Mouse (Mus musculus) spleen, postnatal 0 days (tissue): ENCODE results near the gene Slc25a1. TPM values are rescaled to one million over a fixed set of nuclear protein-coding genes. Genes with fewer than 3 reads are reported as not detected.

Experiments used
- polyA plus RNA-seq: library from polyadenylated mRNA; unstranded; fragments of >200 nt; fragmentation: Nextera tagmentation; extraction: Ambion mirVana; gene quantifications from 2 replicates; pipeline ENCODE4 v1.2.1, GENCODE M21; 2015

Slc25a1 gene
- 46.7 and 48.7 TPM in 2 replicates for polyA plus RNA-seq

DNA sequence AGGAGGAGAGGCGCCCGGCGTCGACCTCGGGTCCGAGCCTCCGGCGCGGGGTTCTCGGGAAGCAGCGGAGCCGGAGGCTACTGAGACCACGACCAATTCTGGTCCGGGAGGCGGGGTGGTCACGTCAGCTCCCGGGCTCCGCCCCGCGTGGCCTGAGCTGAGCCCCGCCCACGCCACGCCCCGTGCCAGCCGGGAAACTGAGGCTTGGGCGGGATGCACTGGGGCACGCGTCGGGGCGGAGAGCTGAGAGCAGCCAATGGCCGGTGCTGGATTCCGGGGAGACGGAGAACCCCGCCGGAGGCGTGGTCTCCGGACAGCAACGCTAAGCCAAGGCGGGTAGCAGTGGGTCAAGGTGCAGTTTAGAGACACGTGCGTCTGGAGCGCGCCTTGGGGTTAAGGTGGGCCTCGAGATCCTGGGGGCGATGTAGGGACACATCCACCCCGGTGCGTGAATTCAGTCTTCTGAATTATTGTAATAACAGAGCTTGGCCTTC is at the start of gene Slc25a1:
Slc25a1 (minus strand) TSS at position 133 of the 494 bp plus-strand sequence.

GRCm38 (mm10) chr16:17914307-17915249 is 13.4 kb downstream of the Slc25a1 start, which contains the start of gene Gsc2:
Gsc2 (minus strand) TSS chr16:17915059.

DNA sequence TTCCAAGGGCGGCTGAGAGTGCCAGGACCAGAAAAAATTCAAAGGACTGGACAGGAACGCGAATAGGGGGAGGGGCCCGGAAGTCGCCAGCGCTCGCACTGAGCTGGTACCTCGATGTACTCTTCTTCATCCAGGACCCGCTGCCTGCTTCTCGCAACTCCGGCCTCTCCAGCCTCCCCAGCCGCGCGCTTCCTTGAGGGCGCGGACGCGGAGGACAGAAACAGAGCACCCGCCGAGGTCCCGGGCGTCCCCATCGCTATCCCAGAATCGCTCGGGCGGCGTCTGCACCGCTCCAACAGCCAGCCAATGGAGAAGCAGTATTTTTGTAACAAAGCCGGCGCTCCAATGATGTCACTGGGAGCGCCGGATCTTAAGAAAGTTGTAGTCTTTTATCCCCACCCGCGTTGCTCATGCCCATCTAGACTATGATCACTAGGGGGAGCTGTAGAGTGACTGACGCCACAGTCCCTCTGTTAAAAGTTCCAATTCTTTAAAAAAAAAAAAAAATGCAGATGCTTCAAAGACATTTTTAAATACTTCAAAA is 16.9 kb downstream of the Slc25a1 start, which contains the start of gene Ess2:
Ess2 (minus strand) TSS at position 297 of the 544 bp plus-strand sequence.

GRCm38 (mm10) chr16:17898462-17898861 is 29.6 kb downstream of the Slc25a1 start, which contains the start of the genes Dgcr2 and Tssk2:
Dgcr2 (minus strand) TSS chr16:17898562.
Tssk2 (plus strand) TSS chr16:17898637.

DNA sequence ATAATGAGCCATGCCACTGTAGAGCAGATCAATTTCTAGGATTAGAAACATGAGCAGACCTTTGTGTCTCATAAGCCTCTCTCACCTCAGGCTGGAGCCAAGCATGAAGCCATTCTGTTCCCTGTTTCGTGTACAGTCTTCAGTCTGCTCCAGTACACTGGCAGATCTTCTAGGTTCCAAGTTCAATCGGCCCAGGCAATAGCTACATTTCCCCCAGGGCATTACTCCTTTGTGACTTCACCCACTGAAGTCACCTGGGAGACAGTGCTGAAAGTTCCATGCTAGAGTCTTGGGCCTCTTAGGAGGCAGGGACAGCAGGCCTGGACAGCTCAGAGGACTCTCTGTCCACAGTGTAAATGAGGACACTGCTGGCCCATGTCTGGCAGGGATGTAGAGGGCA is 34.1 kb downstream of the Slc25a1 start, which contains the start of gene Tssk1:
Tssk1 (plus strand) TSS at position 301 of the 400 bp plus-strand sequence.

GRCm38 (mm10) chr16:17891567-17891959 is 36.5 kb downstream of the Slc25a1 start, which contains the start of gene Gm20518:
Gm20518 (minus strand) TSS chr16:17891671.

Other genes with a start within 250 kb of the Slc25a1 start
- 22.2 and 23.2 TPM in 2 replicates for gene Med15, start 195.3 kb downstream of the Slc25a1 start, polyA plus RNA-seq
- 15.6 and 18.8 TPM in 2 replicates for gene Klhl22, start 168.6 kb downstream of the Slc25a1 start, polyA plus RNA-seq
- 7.2 and 9.4 TPM in 2 replicates for gene Scarf2, start 130.9 kb downstream of the Slc25a1 start, polyA plus RNA-seq
- not detected in 2 replicates for gene B830017H08Rik, start 95.1 kb downstream of the Slc25a1 start, polyA plus RNA-seq
- gene Car15, start 89.9 kb downstream of the Slc25a1 start, polyA plus RNA-seq, result 0.76 and 1.0 TPM in 2 replicates
- gene Gm20518, start 36.5 kb downstream of the Slc25a1 start, polyA plus RNA-seq, result 0.06 TPM in 1 of 2 replicates, not detected in the other
- gene Tssk1, start 34.0 kb downstream of the Slc25a1 start, polyA plus RNA-seq, result 0.04 TPM in 1 of 2 replicates, not detected in the other
- 22.9 and 26.6 TPM in 2 replicates for gene Dgcr2, start 29.7 kb downstream of the Slc25a1 start, polyA plus RNA-seq
- not detected in 2 replicates for gene Tssk2, start 29.6 kb downstream of the Slc25a1 start, polyA plus RNA-seq
- gene Ess2, start 16.9 kb downstream of the Slc25a1 start, polyA plus RNA-seq, result 15.0 and 15.4 TPM in 2 replicates
- not detected in 2 replicates for gene Gsc2, start 13.2 kb downstream of the Slc25a1 start, polyA plus RNA-seq
- 2.2 and 4.0 TPM in 2 replicates for gene Vpreb2, start 52.2 kb upstream of the Slc25a1 start, polyA plus RNA-seq
- 40.2 and 45.3 TPM in 2 replicates for gene Dgcr6, start 124.6 kb upstream of the Slc25a1 start, polyA plus RNA-seq
- gene Prodh, start 162.0 kb upstream of the Slc25a1 start, polyA plus RNA-seq, result 4.2 and 5.6 TPM in 2 replicates
- gene Rtn4r, start 199.4 kb upstream of the Slc25a1 start, polyA plus RNA-seq, result 0.25 and 0.43 TPM in 2 replicates